Mouse (Mus musculus) G1E (cell line): ENCODE measurements around the gene Naa40. TPM values are rescaled to one million over a fixed set of nuclear protein-coding genes. Genes with fewer than 3 reads are reported as not detected.

ENCODE experiments used
- ATAC-seq: 2 replicates; pipeline ENCODE4 v1.8.0; 2016; ENCODE audit warnings: mild to moderate bottlenecking; ENCODE audit not compliant: insufficient number of reproducible peaks, poor library complexity, low FRiP score, severe bottlenecking; ENCODE audit errors: extremely low read depth
- DNase-seq: peaks from one replicate; pipeline ENCODE4 v3.0.0; 2012; ENCODE audit warnings: low spot score
- H3K27me3 ChIP-seq: 2 replicates; pipeline ENCODE4 v1.6.1; 2012; ENCODE audit warnings: mild to moderate bottlenecking, low read length, inconsistent platforms; ENCODE audit not compliant: insufficient read depth
- H3K36me3 ChIP-seq: replicated peaks from 2 replicates; pipeline ENCODE3; 2012; ENCODE audit warnings: mild to moderate bottlenecking, inconsistent platforms
- H3K4me1 ChIP-seq: 2 replicates; pipeline ENCODE4 v1.6.1; 2012; ENCODE audit warnings: low read depth, low read length, inconsistent platforms, mixed read lengths; ENCODE audit not compliant: insufficient read depth
- H3K4me3 ChIP-seq: 2 replicates; pipeline ENCODE4 v1.5.1; 2012; ENCODE audit warnings: low read depth, mild to moderate bottlenecking, inconsistent platforms, low read length, moderate library complexity, mixed read lengths
- H3K9me3 ChIP-seq: replicated peaks from 2 replicates; pipeline ENCODE4 v1.6.1; 2012; ENCODE audit warnings: inconsistent platforms
- CTCF ChIP-seq: IDR thresholded peaks from 2 replicates; pipeline ENCODE4 v1.5.1; 2012; ENCODE audit warnings: low read depth, low read length, inconsistent platforms, mixed read lengths
- GATA1 ChIP-seq: IDR thresholded peaks from 2 replicates; pipeline ENCODE4 v1.6.1; 2012; ENCODE audit warnings: borderline replicate concordance, low read length, inconsistent platforms, mixed read lengths
- GATA2 ChIP-seq: IDR thresholded peaks from 2 replicates; pipeline ENCODE4 v1.6.1; 2012; ENCODE audit warnings: low read depth, low read length, inconsistent platforms, borderline replicate concordance
- POLR2AphosphoS5 ChIP-seq: IDR thresholded peaks from 2 replicates; pipeline ENCODE4 v1.6.1; 2012; ENCODE audit warnings: low read depth, low read length, inconsistent platforms; ENCODE audit not compliant: insufficient replicate concordance
- TAL1 ChIP-seq: conservative IDR thresholded peaks from 2 replicates; pipeline ENCODE4 v1.6.1; 2012; ENCODE audit warnings: low read depth, low read length, inconsistent platforms, mixed read lengths
- polyA plus RNA-seq: library from polyadenylated mRNA; stranded (reverse); fragments of >175 nt; gene quantifications from 2 replicates; pipeline ENCODE4 v1.2.3, GENCODE M21; 2012
- total RNA-seq, 2 experiments: library from RNA; stranded (forward) in 1 of 2; stranded (reverse) in 1 of 2; fragments of 200-1000 nt in 1 of 2; fragments of >200 nt in 1 of 2; fragmentation: Nextera tagmentation in 1 of 2; gene quantifications; 2 replicates each; pipeline ENCODE4 v1.2.3; 2014 to 2017

Gene Naa40
- total and polyA plus RNA-seq, 3 experiments, result 58.8 to 67.7 (median 60.7) TPM

GRCm38 (mm10) chr19:7265478-7266191 is 24.7 kb upstream of the Naa40 start:
- Histone ChIP-seq H3K4me1 (peaks cover 64% of the 10 kb centered on the region), H3K27me3 (peaks cover 38% of the 10 kb centered on the region), H3K9me3 (peaks cover 7% of the 10 kb centered on the region; the same call in 1 of the 2 replicates), H3K4me3 (peak overlapping the region; percentile 57; the same call in 1 of the 2 replicates), H3K36me3 (peaks cover 11% of the 10 kb centered on the region)
- TF ChIP-seq GATA1, result no peak
- no peak for TF ChIP-seq TAL1
- TF ChIP-seq POLR2AphosphoS5, result no peak
- TF ChIP-seq CTCF, result no peak
- no peak for TF ChIP-seq GATA2
- DNase-seq (no peak), ATAC-seq (no peak)

GRCm38 (mm10) chr19:7264766-7265331 is 23.9 kb upstream of the Naa40 start:
- DNase-seq (no peak), ATAC-seq (no peak)
- Histone ChIP-seq H3K27me3 (peaks cover 38% of the 10 kb centered on the region), H3K36me3 (peaks cover 4% of the 10 kb centered on the region), H3K4me3 (no peak overlapping the region), H3K9me3 (peaks cover 7% of the 10 kb centered on the region; the same call in 1 of the 2 replicates), H3K4me1 (peaks cover 59% of the 10 kb centered on the region)
- no peak for TF ChIP-seq POLR2AphosphoS5
- TF ChIP-seq TAL1, result no peak

- ATAC-seq, result no peak
- peak; percentile 66 for DNase-seq
- peaks cover 35% of the 10 kb centered on the region for H3K27me3 ChIP-seq
- H3K9me3 ChIP-seq, result peaks cover 7% of the 10 kb centered on the region; the same call in 1 of the 2 replicates
- TF ChIP-seq CTCF (peak; percentile 90), TAL1 (no peak), GATA1 (no peak)
- H3K4me1 ChIP-seq, result peaks cover 53% of the 10 kb centered on the region
- no peaks in the 10 kb centered on the region for H3K36me3 ChIP-seq
- H3K4me3 ChIP-seq, result no peak overlapping the region
Measured at GRCm38 (mm10) chr19:7264088-7264765, 23.2 kb upstream of the Naa40 start.

GRCm38 (mm10) chr19:7262592-7262991 is 21.6 kb upstream of the Naa40 start:
- no peak for ATAC-seq
- no peak overlapping the region for H3K4me3 ChIP-seq
- peaks cover 7% of the 10 kb centered on the region; the same call in 1 of the 2 replicates for H3K9me3 ChIP-seq
- DNase-seq, result no peak
- TF ChIP-seq GATA2, result no peak
- TF ChIP-seq TAL1, result no peak
- no peak for TF ChIP-seq POLR2AphosphoS5
- TF ChIP-seq CTCF, result no peak
- TF ChIP-seq GATA1, result no peak
- H3K27me3 ChIP-seq, result peaks cover 41% of the 10 kb centered on the region
- no peaks in the 10 kb centered on the region for H3K36me3 ChIP-seq
- H3K4me1 ChIP-seq, result peaks cover 41% of the 10 kb centered on the region

GRCm38 (mm10) chr19:7261964-7262363 is 21.0 kb upstream of the Naa40 start:
- ATAC-seq, result no peak
- peaks cover 35% of the 10 kb centered on the region for H3K4me1 ChIP-seq
- peaks cover 7% of the 10 kb centered on the region; the same call in 1 of the 2 replicates for H3K9me3 ChIP-seq
- no peaks in the 10 kb centered on the region for H3K36me3 ChIP-seq
- H3K27me3 ChIP-seq, result peaks cover 41% of the 10 kb centered on the region
- DNase-seq, result no peak
- no peak overlapping the region for H3K4me3 ChIP-seq
- no peak for TF ChIP-seq GATA2
- TF ChIP-seq TAL1, result no peak
- no peak for TF ChIP-seq GATA1
- no peak for TF ChIP-seq CTCF
- TF ChIP-seq POLR2AphosphoS5, result no peak

GRCm38 (mm10) chr19:7261476-7261875 is 20.5 kb upstream of the Naa40 start:
- Histone ChIP-seq H3K4me3 (no peak overlapping the region), H3K36me3 (no peaks in the 10 kb centered on the region), H3K9me3 (peaks cover 7% of the 10 kb centered on the region; the same call in 1 of the 2 replicates), H3K27me3 (peaks cover 46% of the 10 kb centered on the region), H3K4me1 (peaks cover 30% of the 10 kb centered on the region)
- DNase-seq (no peak), ATAC-seq (no peak)
- TF ChIP-seq POLR2AphosphoS5 (no peak), GATA1 (no peak), CTCF (no peak), TAL1 (no peak), GATA2 (no peak)
